Mouse (Mus musculus) forebrain, postnatal 0 days (tissue): Measurements from ENCODE around the gene Trim56. TPM values are rescaled to one million over a fixed set of nuclear protein-coding genes. Genes with fewer than 3 reads are reported as not detected.

Source experiments
- ATAC-seq: fragments of 200-750 bp; cut with Nextera tagmentation; 2 replicates; pipeline ENCODE4 v1.8.0; 2017; ENCODE audit warnings: mild to moderate bottlenecking, moderate library complexity
- DNase-seq: peaks from one replicate; pipeline ENCODE4 v3.0.0-alpha.2; 2015
- H3K27ac ChIP-seq: fragments of 300-500 bp; sonication (generic); 2 replicates; pipeline ENCODE4 v1.5.1; 2014; ENCODE audit warnings: low read depth, mild to moderate bottlenecking, antibody characterized with exemption, low read length, moderate library complexity, mixed read lengths
- H3K27me3 ChIP-seq: fragments of 300-500 bp; sonication (generic); 2 replicates; pipeline ENCODE4 v1.6.1; 2014; ENCODE audit warnings: mild to moderate bottlenecking, low read length, mixed read lengths; ENCODE audit not compliant: insufficient read depth
- H3K36me3 ChIP-seq: fragments of 300-500 bp; sonication (generic); 2 replicates; pipeline ENCODE4 v1.6.1; 2014; ENCODE audit warnings: mild to moderate bottlenecking, moderate library complexity; ENCODE audit not compliant: insufficient read depth
- H3K4me1 ChIP-seq: fragments of 300-500 bp; sonication (generic); 2 replicates; pipeline ENCODE4 v1.6.1; 2014; ENCODE audit warnings: antibody characterized with exemption; ENCODE audit not compliant: insufficient read depth
- H3K4me2 ChIP-seq: fragments of 300-500 bp; sonication (generic); 2 replicates; pipeline ENCODE4 v1.6.1; 2014; ENCODE audit warnings: low read depth, mild to moderate bottlenecking, moderate library complexity
- H3K4me3 ChIP-seq: fragments of 300-500 bp; sonication (generic); 2 replicates; pipeline ENCODE4 v1.5.1; 2014; ENCODE audit warnings: low read depth, low read length, mixed read lengths
- H3K9ac ChIP-seq: fragments of 300-500 bp; sonication (generic); 2 replicates; pipeline ENCODE4 v1.6.1; 2014; ENCODE audit warnings: mild to moderate bottlenecking
- H3K9me3 ChIP-seq: fragments of 300-500 bp; sonication (generic); 2 replicates; pipeline ENCODE4 v1.6.1; 2016; ENCODE audit warnings: low read length
- CTCF ChIP-seq: sonication (generic); IDR thresholded peaks from 2 replicates; pipeline ENCODE4 v1.5.1; 2016; ENCODE audit warnings: antibody characterized with exemption, control low read depth, low read depth
- WGBS: fragments of 180-500 bp; shearing (Covaris S2); extraction: QIAGEN DNeasy Blood & Tissue Kit; methylation state at CpG from one replicate; pipeline ENCODE4 v1.1.7; 2014; 5-methylcytosine and 5-hydroxymethylcytosine counted together
- polyA plus RNA-seq: library from polyadenylated mRNA; unstranded; fragments of >200 nt; fragmentation: Nextera tagmentation; extraction: Ambion mirVana; gene quantifications from 2 replicates; pipeline ENCODE4 v1.2.1, GENCODE M21; 2015
- total RNA-seq: library from RNA; depleted of rRNA; stranded (reverse); fragments of >200 nt; gene quantifications from 2 replicates; pipeline ENCODE4 v1.2.3, GENCODE M21; 2014

Gene Trim56
- total and polyA plus RNA-seq, 2 experiments from 2014 or later = 2.3 to 4.0 TPM

GRCm38 (mm10) chr5:137102078-137102477 lies 13.9 kb downstream of the Trim56 start:
- no peak overlapping the region for H3K4me3 ChIP-seq
- no peaks in the 10 kb centered on the region for H3K27me3 ChIP-seq
- no peak for ATAC-seq
- H3K36me3 ChIP-seq = no peaks in the 10 kb centered on the region
- DNase-seq = no peak
- no peak for TF ChIP-seq CTCF
- H3K27ac ChIP-seq = no peak overlapping the region
- no peaks in the 10 kb centered on the region for H3K4me1 ChIP-seq
- no peak overlapping the region for H3K9ac ChIP-seq
- no peak overlapping the region for H3K4me2 ChIP-seq
- H3K9me3 ChIP-seq = no peaks in the 10 kb centered on the region
- WGBS = 75% methylated on average over 10 of the region's 10 CpGs

DNA sequence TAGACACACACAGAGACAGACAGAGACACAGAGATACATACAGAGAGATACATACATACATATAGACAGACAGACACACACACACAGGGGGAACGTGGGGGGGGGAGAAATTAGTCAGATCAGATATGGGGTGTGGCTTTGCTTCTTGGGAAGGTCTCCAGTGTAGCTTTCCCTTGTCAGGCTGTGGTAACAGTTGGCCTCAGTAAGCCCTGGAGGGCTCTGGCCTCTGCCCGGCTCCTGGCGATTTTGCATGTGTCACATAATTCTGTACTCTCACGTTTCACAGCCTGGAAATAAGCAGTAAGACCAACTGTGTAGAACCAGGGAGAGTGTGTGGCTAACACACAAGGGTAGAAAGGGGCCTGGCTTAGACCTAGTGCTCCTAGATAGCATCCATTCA lies 15.3 kb downstream of the Trim56 start:
- H3K4me2 ChIP-seq = no peak overlapping the region
- no peak overlapping the region for H3K4me3 ChIP-seq
- no peak overlapping the region for H3K27ac ChIP-seq
- H3K27me3 ChIP-seq = no peaks in the 10 kb centered on the region
- no peaks in the 10 kb centered on the region for H3K36me3 ChIP-seq
- H3K4me1 ChIP-seq = no peaks in the 10 kb centered on the region
- H3K9me3 ChIP-seq = no peaks in the 10 kb centered on the region
- TF ChIP-seq CTCF = no peak
- ATAC-seq (no peak), DNase-seq (no peak)
- no peak overlapping the region for H3K9ac ChIP-seq
- WGBS = 68% methylated on average over 4 of the region's 4 CpGs

DNA sequence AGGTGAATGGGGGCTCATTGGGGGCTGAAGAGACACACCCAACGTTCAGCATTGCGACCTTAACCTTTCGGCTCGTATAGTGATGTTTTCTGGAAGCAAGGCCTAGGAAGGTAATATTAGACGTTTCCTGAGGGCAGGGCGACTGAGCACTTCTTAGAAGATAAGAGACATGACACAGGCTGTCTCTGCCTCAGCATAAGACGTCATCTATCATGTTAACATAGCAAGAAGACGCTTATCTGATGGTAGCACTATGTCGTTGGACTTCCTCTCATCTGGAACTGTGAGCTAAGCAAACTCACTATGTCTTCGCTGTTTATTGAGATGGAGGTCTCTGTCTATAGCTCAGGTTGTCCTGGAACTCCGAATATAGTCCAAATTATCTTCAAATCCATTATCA lies 17.6 kb downstream of the Trim56 start:
- H3K36me3 ChIP-seq = no peaks in the 10 kb centered on the region
- WGBS = 85% methylated on average over 11 of the region's 11 CpGs
- no peaks in the 10 kb centered on the region for H3K9me3 ChIP-seq
- TF ChIP-seq CTCF = no peak
- H3K27ac ChIP-seq = no peak overlapping the region
- ATAC-seq (no peak), DNase-seq (no peak)
- no peaks in the 10 kb centered on the region for H3K27me3 ChIP-seq
- H3K4me3 ChIP-seq = no peak overlapping the region
- no peak overlapping the region for H3K9ac ChIP-seq
- H3K4me1 ChIP-seq = no peaks in the 10 kb centered on the region
- no peak overlapping the region for H3K4me2 ChIP-seq

DNA sequence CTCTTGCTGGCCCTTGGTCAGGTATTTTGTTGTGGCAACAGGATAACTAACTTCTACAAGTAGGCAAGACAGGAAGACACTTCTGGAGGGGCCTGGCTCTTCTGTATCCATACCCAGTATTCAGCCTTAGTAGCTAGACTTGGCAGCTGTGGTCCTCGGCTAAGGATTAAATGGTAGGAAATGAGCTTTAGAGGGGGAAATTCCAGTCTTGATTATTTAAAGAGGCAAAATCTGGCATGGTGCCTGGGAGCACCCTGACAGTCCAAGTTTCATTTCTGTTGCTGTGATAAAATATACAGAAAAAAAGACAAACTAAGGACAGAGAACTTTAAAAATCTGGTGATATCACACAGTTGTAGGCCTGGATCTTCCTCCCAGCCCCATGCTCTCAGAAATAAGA lies 20.0 kb downstream of the Trim56 start:
- Histone ChIP-seq H3K4me3 (no peak overlapping the region), H3K27me3 (no peaks in the 10 kb centered on the region), H3K9me3 (no peaks in the 10 kb centered on the region), H3K27ac (no peak overlapping the region), H3K9ac (no peak overlapping the region), H3K4me2 (no peak overlapping the region), H3K36me3 (no peaks in the 10 kb centered on the region), H3K4me1 (no peaks in the 10 kb centered on the region)
- DNase-seq (peak; percentile 61), ATAC-seq (no peak)
- 28% methylated on average over 1 of the region's 1 CpGs for WGBS
- TF ChIP-seq CTCF = no peak

- no peak overlapping the region for H3K4me2 ChIP-seq
- no peak for ATAC-seq
- no peaks in the 10 kb centered on the region for H3K27me3 ChIP-seq
- no peak overlapping the region for H3K27ac ChIP-seq
- TF ChIP-seq CTCF = no peak
- DNase-seq = no peak
- 85% methylated on average over 10 of the region's 10 CpGs for WGBS
- no peak overlapping the region for H3K4me3 ChIP-seq
- H3K36me3 ChIP-seq = no peaks in the 10 kb centered on the region
- no peaks in the 10 kb centered on the region for H3K9me3 ChIP-seq
- H3K4me1 ChIP-seq = no peaks in the 10 kb centered on the region
- H3K9ac ChIP-seq = no peak overlapping the region
Measured at GRCm38 (mm10) chr5:137095135-137095534, 20.9 kb downstream of the Trim56 start.

DNA sequence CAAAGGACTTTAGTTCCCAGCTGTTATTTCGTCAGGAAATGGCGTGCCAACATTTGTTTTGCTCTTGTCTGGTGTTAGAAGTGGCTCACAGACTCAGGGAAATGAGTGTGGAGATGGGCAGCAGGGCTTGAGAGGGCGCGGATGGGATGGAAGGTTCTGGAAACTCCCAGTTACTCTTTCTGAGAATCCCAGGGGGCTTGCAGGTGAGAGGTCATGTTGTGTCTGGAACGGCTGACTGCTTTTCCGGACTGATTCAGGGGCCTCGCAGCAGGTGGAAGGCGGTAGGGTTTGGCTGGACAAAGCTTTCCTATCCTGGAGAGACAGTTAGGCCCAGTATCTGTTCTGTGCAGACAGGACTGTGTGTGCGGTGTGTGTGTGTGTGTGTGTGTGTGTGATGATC lies 22.3 kb downstream of the Trim56 start:
- ATAC-seq (no peak), DNase-seq (no peak)
- Histone ChIP-seq H3K9me3 (no peaks in the 10 kb centered on the region), H3K9ac (no peak overlapping the region), H3K27ac (no peak overlapping the region), H3K4me2 (no peak overlapping the region), H3K27me3 (no peaks in the 10 kb centered on the region), H3K36me3 (no peaks in the 10 kb centered on the region), H3K4me3 (no peak overlapping the region), H3K4me1 (no peaks in the 10 kb centered on the region)
- WGBS = 88% methylated on average over 9 of the region's 9 CpGs
- TF ChIP-seq CTCF = no peak

GRCm38 (mm10) chr5:137091560-137091959 lies 24.4 kb downstream of the Trim56 start:
- H3K27me3 ChIP-seq = no peaks in the 10 kb centered on the region
- H3K4me1 ChIP-seq = no peaks in the 10 kb centered on the region
- H3K4me3 ChIP-seq = no peak overlapping the region
- no peaks in the 10 kb centered on the region for H3K9me3 ChIP-seq
- no peak for DNase-seq
- WGBS = 67% methylated on average over 6 of the region's 6 CpGs
- H3K36me3 ChIP-seq = no peaks in the 10 kb centered on the region
- no peak for ATAC-seq
- H3K27ac ChIP-seq = no peak overlapping the region
- H3K4me2 ChIP-seq = no peak overlapping the region
- TF ChIP-seq CTCF = no peak
- H3K9ac ChIP-seq = no peak overlapping the region

- no peak overlapping the region for H3K9ac ChIP-seq
- H3K27ac ChIP-seq = no peak overlapping the region
- H3K9me3 ChIP-seq = no peaks in the 10 kb centered on the region
- WGBS = 68% methylated on average over 10 of the region's 10 CpGs
- H3K27me3 ChIP-seq = no peaks in the 10 kb centered on the region
- ATAC-seq = no peak
- no peak for TF ChIP-seq CTCF
- H3K4me1 ChIP-seq = no peaks in the 10 kb centered on the region
- no peak overlapping the region for H3K4me3 ChIP-seq
- H3K4me2 ChIP-seq = no peak overlapping the region
- DNase-seq = no peak
- no peaks in the 10 kb centered on the region for H3K36me3 ChIP-seq
Measured at GRCm38 (mm10) chr5:137090870-137091269, 25.1 kb downstream of the Trim56 start.
